Mouse (Mus musculus): ENCODE data around the gene Med17.
A peak's percentile ranks its signal among the peaks of the same experiment; 100 is the strongest.

Med17 gene

DNA sequence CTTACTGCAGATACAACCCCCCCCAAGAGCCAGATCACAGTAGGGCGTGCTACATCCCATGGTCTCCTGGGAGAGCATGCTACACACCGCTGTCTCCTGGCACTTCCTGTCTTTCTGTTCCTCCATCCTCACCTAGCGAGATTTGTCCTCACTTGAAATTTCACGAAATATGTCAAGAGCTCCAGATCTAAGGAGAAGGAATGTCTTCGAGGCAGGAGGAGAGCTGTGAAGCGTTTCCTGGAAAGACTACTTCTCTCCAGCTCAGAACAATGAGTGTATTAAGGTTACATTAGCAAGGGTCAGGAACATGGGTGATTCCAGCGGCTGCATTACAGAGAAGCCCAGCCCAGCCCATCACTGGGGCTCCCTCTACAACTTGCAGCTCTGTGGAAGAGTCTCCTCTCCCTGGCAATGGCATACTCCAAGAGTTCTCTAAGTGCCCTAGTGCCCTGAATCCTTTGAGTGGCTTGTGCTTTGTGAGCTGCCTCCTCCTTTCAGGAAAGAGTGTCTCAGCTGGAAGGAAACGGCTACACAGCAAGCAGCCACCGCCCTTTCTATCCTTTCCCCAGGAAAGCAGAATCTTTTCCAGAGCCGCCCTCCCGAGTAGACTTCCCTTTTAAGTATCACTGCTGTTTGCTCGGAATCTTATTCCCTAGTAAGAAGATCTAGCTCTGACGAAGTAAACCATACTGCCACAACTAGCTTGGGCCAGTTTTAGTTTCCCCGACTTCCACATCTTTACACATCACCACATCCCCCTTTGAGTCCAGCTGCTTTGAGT lies 42.0 kb downstream of the Med17 start:
- DNase-seq (ENCODE audit: low spot score), result no peak

DNA sequence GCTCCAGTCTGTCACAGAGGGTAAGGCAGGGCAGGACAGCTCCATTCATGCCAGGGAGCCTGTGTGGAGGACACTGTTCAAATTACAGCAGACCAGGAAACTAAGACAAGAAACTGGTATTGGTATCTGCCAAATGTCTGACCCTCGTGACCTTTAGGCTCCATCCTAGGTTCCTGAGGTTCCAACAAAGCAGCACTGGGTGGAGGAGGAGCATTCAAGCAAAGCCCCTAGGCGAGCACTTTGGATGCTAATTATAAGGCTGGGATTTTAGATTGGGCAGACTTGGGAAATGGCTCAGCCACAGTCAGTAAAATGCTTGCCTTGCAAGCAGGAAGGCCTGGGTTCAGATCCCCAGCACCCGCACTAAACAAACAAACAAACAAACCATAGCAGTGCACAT lies 43.7 kb downstream of the Med17 start:
- DNase-seq (ENCODE audit: low spot score), result no peak

DNA sequence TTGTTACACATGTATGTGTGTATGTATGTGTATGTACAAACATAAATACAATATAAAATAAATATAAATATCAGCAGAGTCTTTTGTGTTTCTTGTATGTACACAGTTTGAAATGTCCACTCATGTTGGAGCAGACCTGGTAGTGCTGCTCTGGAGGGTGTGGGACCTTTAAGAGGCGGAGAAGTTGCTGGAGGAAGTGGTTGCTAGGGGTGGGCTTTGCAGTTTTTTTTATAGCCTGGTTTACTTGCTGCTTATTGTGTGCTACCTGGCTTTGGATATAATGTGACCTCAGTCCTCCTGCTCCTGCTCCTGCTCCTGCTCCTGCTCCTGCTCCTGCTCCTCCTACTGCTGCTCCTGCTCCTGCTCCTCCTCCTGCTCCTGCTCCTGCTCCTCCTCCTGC lies 46.1 kb downstream of the Med17 start:
- DNase-seq (ENCODE audit: low spot score), result no peak

GRCm38 (mm10) chr9:15232445-15232844 lies 47.3 kb downstream of the Med17 start:
- DNase-seq (ENCODE audit: low spot score), result no peak

- DNase-seq (ENCODE audit: low spot score), result no peak
Observed at GRCm38 (mm10) chr9:15224912-15225311, 54.8 kb downstream of the Med17 start.

GRCm38 (mm10) chr9:15213695-15214094 lies 66.0 kb downstream of the Med17 start:
- no peak for DNase-seq (ENCODE audit: low spot score)

DNA sequence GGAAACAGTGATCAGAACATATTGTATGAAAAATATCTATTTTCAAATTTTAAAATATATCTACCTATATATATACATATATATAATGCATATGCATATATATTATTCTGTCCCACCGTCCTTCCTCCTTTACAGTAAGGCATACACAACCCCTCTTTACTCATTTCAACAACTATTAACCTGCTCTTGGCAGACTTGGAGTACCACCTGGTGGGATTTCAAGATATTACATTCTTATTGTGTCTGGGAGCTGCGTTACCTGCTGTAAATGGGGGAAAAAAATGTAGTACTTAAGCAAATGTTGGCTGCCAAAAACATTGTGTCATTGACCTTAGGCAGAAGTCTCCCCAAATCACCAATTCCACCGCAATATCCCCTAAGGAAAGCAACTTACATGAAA lies 67.9 kb downstream of the Med17 start:
- peak; percentile 17 for DNase-seq (ENCODE audit: low spot score)
